ENCODE assay signal across 8 mouse cellular contexts in genomic region chr15:68428444-68429228, GRCm38 (mm10).
A peak's percentile ranks its signal among the peaks of the same experiment; 100 is the strongest.
DNase-seq lines count a peak whose midpoint lies in the region; ATAC-seq and TF ChIP-seq lines count a peak whose summit lies in the region.

No protein-coding gene starts in this region.

- H3K4me2 ChIP-seq in forebrain, embryonic 13.5 days = no peak overlapping the region
- no peak overlapping the region for H3K4me2 ChIP-seq in hindbrain, embryonic 16.5 days (ENCODE audit: low read length)
- H3K4me2 ChIP-seq in lung, embryonic 14.5 days = no peak overlapping the region

- H3K4me1 ChIP-seq in lung, adult 2 months (ENCODE audit: control insufficient read depth, insufficient read depth, low read length) = no peaks in the 10 kb centered on the region
- no peaks in the 10 kb centered on the region for H3K4me1 ChIP-seq in forebrain, embryonic 13.5 days
- H3K4me1 ChIP-seq in hindbrain, embryonic 16.5 days (ENCODE audit: control insufficient read depth, insufficient read depth, low read depth, low read length) = no peaks in the 10 kb centered on the region
- H3K4me1 ChIP-seq in lung, embryonic 14.5 days (ENCODE audit: insufficient read depth) = no peaks in the 10 kb centered on the region

- peak; percentile 41 for TF ChIP-seq CTCF in lung, adult 2 months (IDR thresholded peaks at IDR 0.05; ENCODE audit: insufficient read depth, low read length)
- TF ChIP-seq CTCF in lung, embryonic 14.5 days (IDR thresholded peaks at IDR 0.05; ENCODE audit: low read depth) = peak; percentile 82

- ATAC-seq in forebrain, embryonic 13.5 days = peak; percentile 91
- peak; percentile 78 for ATAC-seq in hindbrain, embryonic 16.5 days
- ATAC-seq in lung, embryonic 14.5 days (ENCODE audit: insufficient read depth) = no peak

- DNase-seq in lung, adult 2 months = peak; percentile 7
- DNase-seq in lung, postnatal 25 days (ENCODE audit: low spot score) = no peak
- peak; percentile 86 for DNase-seq in brain, adult 2 months (ENCODE audit: low read depth, low spot score)
- peak; percentile 86 for DNase-seq in lung, embryonic 14.5 days
- peak; percentile 58 for DNase-seq in retina, postnatal 7 days (ENCODE audit: low read depth, low spot score)
- no peak for DNase-seq in ovary, postnatal 10 days (ENCODE audit: low spot score)

- no peaks in the 10 kb centered on the region for H3K27me3 ChIP-seq in forebrain, embryonic 13.5 days
- H3K27me3 ChIP-seq in hindbrain, embryonic 16.5 days (replicated peaks; ENCODE audit: control insufficient read depth, insufficient read depth, low read length) = no peaks in the 10 kb centered on the region
- no peaks in the 10 kb centered on the region for H3K27me3 ChIP-seq in lung, embryonic 14.5 days (ENCODE audit: insufficient read depth, low read length)

- no peaks in the 10 kb centered on the region for H3K9me3 ChIP-seq in forebrain, embryonic 13.5 days (replicated peaks)
- H3K9me3 ChIP-seq in hindbrain, embryonic 16.5 days (ENCODE audit: control insufficient read depth, low read length) = no peaks in the 10 kb centered on the region
- no peaks in the 10 kb centered on the region for H3K9me3 ChIP-seq in lung, embryonic 14.5 days (ENCODE audit: low read depth, low read length)

- no peak overlapping the region for H3K4me3 ChIP-seq in lung, adult 2 months (replicated peaks; ENCODE audit: extremely low read depth, low read depth, low read length)
- no peak overlapping the region for H3K4me3 ChIP-seq in forebrain, embryonic 13.5 days
- no peak overlapping the region for H3K4me3 ChIP-seq in hindbrain, embryonic 16.5 days (ENCODE audit: low read length)
- no peak overlapping the region for H3K4me3 ChIP-seq in lung, embryonic 14.5 days (ENCODE audit: low read depth, low read length)

- no peak overlapping the region for H3K27ac ChIP-seq in forebrain, embryonic 13.5 days
- no peak overlapping the region for H3K27ac ChIP-seq in hindbrain, embryonic 16.5 days (ENCODE audit: low read depth, low read length)
- no peak overlapping the region for H3K27ac ChIP-seq in lung, embryonic 14.5 days (ENCODE audit: low read depth)

- 19% methylated on average over 6 of the region's 6 CpGs for WGBS in lung, adult 2 months
- 19% methylated on average over 6 of the region's 6 CpGs for WGBS in forebrain, embryonic 13.5 days
- WGBS in hindbrain, embryonic 16.5 days = 21% methylated on average over 6 of the region's 6 CpGs
- WGBS in lung, embryonic 14.5 days = 23% methylated on average over 6 of the region's 6 CpGs

- no peak overlapping the region for H3K9ac ChIP-seq in forebrain, embryonic 13.5 days
- H3K9ac ChIP-seq in hindbrain, embryonic 16.5 days (ENCODE audit: low read depth, low read length) = no peak overlapping the region
- no peak overlapping the region for H3K9ac ChIP-seq in lung, embryonic 14.5 days

- no peaks in the 10 kb centered on the region for H3K36me3 ChIP-seq in forebrain, embryonic 13.5 days (ENCODE audit: poor library complexity, severe bottlenecking)
- H3K36me3 ChIP-seq in hindbrain, embryonic 16.5 days (ENCODE audit: control insufficient read depth, insufficient read depth, low read length) = no peaks in the 10 kb centered on the region
- H3K36me3 ChIP-seq in lung, embryonic 14.5 days (ENCODE audit: insufficient read depth) = no peaks in the 10 kb centered on the region

- no peak for TF ChIP-seq POLR2A in lung, adult 2 months (IDR thresholded peaks at IDR 0.05; ENCODE audit: borderline replicate concordance, extremely low read depth, low read depth, low read length)

Comparison
In these comparisons a context has a peak if more than half of its experiments do, and no peak if none do; other contexts are left out.
1. DNase-seq: peak in lung, adult 2 months (single experiment), brain, adult 2 months (single experiment), lung, embryonic 14.5 days (single experiment) and retina, postnatal 7 days (single experiment); none in lung, postnatal 25 days (single experiment) and ovary, postnatal 10 days (single experiment).